Mouse (Mus musculus) neural tube, embryonic 11.5 days (tissue): ENCODE results near the gene Ppp1r21. TPM values are rescaled to one million over a fixed set of nuclear protein-coding genes. Genes with fewer than 3 reads are reported as not detected.

ENCODE experiments used
- ATAC-seq: fragments of 200-750 bp; cut with Nextera tagmentation; 2 replicates; pipeline ENCODE4 v1.8.0; 2017; ENCODE audit warnings: moderate number of reproducible peaks, mild to moderate bottlenecking, moderate TSS enrichment, moderate library complexity; ENCODE audit not compliant: insufficient read depth, low FRiP score, low TSS enrichment
- DNase-seq: peaks from one replicate; pipeline ENCODE4 v3.0.0-alpha.2; 2015; ENCODE audit warnings: low spot score
- H3K27ac ChIP-seq: fragments of 300-500 bp; sonication (generic); 2 replicates; pipeline ENCODE4 v1.5.1; 2014; ENCODE audit warnings: low read depth, mild to moderate bottlenecking, low read length
- H3K27me3 ChIP-seq: fragments of 300-500 bp; sonication (generic); 2 replicates; pipeline ENCODE4 v1.6.1; 2014; ENCODE audit warnings: mild to moderate bottlenecking, low read length, mixed read lengths; ENCODE audit not compliant: control insufficient read depth, insufficient read depth
- H3K36me3 ChIP-seq: fragments of 300-500 bp; sonication (generic); 2 replicates; pipeline ENCODE4 v1.6.1; 2014; ENCODE audit warnings: mild to moderate bottlenecking, low read length, moderate library complexity, mixed read lengths; ENCODE audit not compliant: control insufficient read depth, insufficient read depth
- H3K4me1 ChIP-seq: fragments of 300-500 bp; sonication (generic); 2 replicates; pipeline ENCODE4 v1.6.1; 2014; ENCODE audit warnings: low read length, mixed read lengths; ENCODE audit not compliant: control insufficient read depth, insufficient read depth
- H3K4me2 ChIP-seq: fragments of 300-500 bp; sonication (generic); 2 replicates; pipeline ENCODE4 v1.6.1; 2014; ENCODE audit warnings: low read depth, mild to moderate bottlenecking, moderate library complexity
- H3K4me3 ChIP-seq: fragments of 300-500 bp; sonication (generic); 2 replicates; pipeline ENCODE4 v1.5.1; 2014; ENCODE audit warnings: low read depth, low read length
- H3K9ac ChIP-seq: fragments of 300-500 bp; sonication (generic); 2 replicates; pipeline ENCODE4 v1.6.1; 2014; ENCODE audit warnings: mild to moderate bottlenecking, low read length
- H3K9me3 ChIP-seq: fragments of 300-500 bp; sonication (generic); 2 replicates; pipeline ENCODE4 v1.6.1; 2016; ENCODE audit warnings: low read length; ENCODE audit not compliant: control insufficient read depth
- WGBS: fragments of 180-500 bp; shearing (Covaris S2); extraction: QIAGEN DNeasy Blood & Tissue Kit; methylation state at CpG from one replicate; pipeline ENCODE4 v1.1.7; 2014; 5-methylcytosine and 5-hydroxymethylcytosine counted together
- polyA plus RNA-seq: library from polyadenylated mRNA; unstranded; fragments of >200 nt; fragmentation: Nextera tagmentation; extraction: Ambion mirVana; gene quantifications from 2 replicates; pipeline ENCODE4 v1.2.1, GENCODE M21; 2014

Ppp1r21 gene
- polyA plus RNA-seq, 1 experiment from 2014 or later = 29.3 TPM

GRCm38 (mm10) chr17:88569807-88570540 is 40.1 kb downstream of the Ppp1r21 start:
- peak; percentile 66 for ATAC-seq
- 63% methylated on average over 10 of the region's 10 CpGs for WGBS
- no peak for DNase-seq
- Histone ChIP-seq H3K4me2 (no peak overlapping the region), H3K36me3 (peaks cover under 1% of the 10 kb centered on the region), H3K9ac (no peak overlapping the region), H3K27me3 (no peaks in the 10 kb centered on the region), H3K27ac (no peak overlapping the region), H3K4me1 (peaks cover 4% of the 10 kb centered on the region; the same call in 1 of the 2 replicates), H3K9me3 (no peaks in the 10 kb centered on the region), H3K4me3 (no peak overlapping the region)

- Histone ChIP-seq H3K4me3 (no peak overlapping the region), H3K9me3 (no peaks in the 10 kb centered on the region), H3K27ac (no peak overlapping the region), H3K27me3 (no peaks in the 10 kb centered on the region), H3K4me1 (peaks cover 4% of the 10 kb centered on the region; the same call in 1 of the 2 replicates), H3K9ac (no peak overlapping the region), H3K36me3 (peaks cover 3% of the 10 kb centered on the region), H3K4me2 (no peak overlapping the region)
- ATAC-seq (0 out of 2 replicates have a peak, but pooled peaks have one; percentile 31), DNase-seq (no peak)
- WGBS = 69% methylated on average over 11 of the region's 11 CpGs
Observed at GRCm38 (mm10) chr17:88570784-88571183, 40.9 kb downstream of the Ppp1r21 start.

GRCm38 (mm10) chr17:88574811-88575210 is 44.9 kb downstream of the Ppp1r21 start:
- peaks cover 3% of the 10 kb centered on the region; the same call in 1 of the 2 replicates for H3K36me3 ChIP-seq
- no peak for DNase-seq
- peaks cover 4% of the 10 kb centered on the region; the same call in 1 of the 2 replicates for H3K4me1 ChIP-seq
- no peaks in the 10 kb centered on the region for H3K27me3 ChIP-seq
- no peak overlapping the region for H3K9ac ChIP-seq
- no peak overlapping the region for H3K4me3 ChIP-seq
- 63% methylated on average over 5 of the region's 5 CpGs for WGBS
- no peaks in the 10 kb centered on the region for H3K9me3 ChIP-seq
- no peak overlapping the region for H3K27ac ChIP-seq
- no peak for ATAC-seq
- no peak overlapping the region for H3K4me2 ChIP-seq

GRCm38 (mm10) chr17:88578522-88579242 is 48.8 kb downstream of the Ppp1r21 start:
- H3K4me1 ChIP-seq = no peaks in the 10 kb centered on the region
- no peaks in the 10 kb centered on the region for H3K9me3 ChIP-seq
- ATAC-seq (no peak), DNase-seq (no peak)
- no peak overlapping the region; the same call in 1 of the 2 replicates for H3K9ac ChIP-seq
- H3K4me3 ChIP-seq = no peak overlapping the region
- H3K27ac ChIP-seq = 0 out of 2 replicates have a peak overlapping the region, but pooled peaks have one; percentile 39
- H3K27me3 ChIP-seq = no peaks in the 10 kb centered on the region
- WGBS = 84% methylated on average over 20 of the region's 20 CpGs
- H3K36me3 ChIP-seq = peaks cover 3% of the 10 kb centered on the region; the same call in 1 of the 2 replicates
- H3K4me2 ChIP-seq = no peak overlapping the region

- Histone ChIP-seq H3K4me3 (no peak overlapping the region), H3K4me1 (no peaks in the 10 kb centered on the region), H3K9ac (no peak overlapping the region), H3K4me2 (no peak overlapping the region), H3K27ac (no peak overlapping the region), H3K9me3 (no peaks in the 10 kb centered on the region; the same call in 1 of the 2 replicates), H3K36me3 (peaks cover 5% of the 10 kb centered on the region), H3K27me3 (no peaks in the 10 kb centered on the region)
- ATAC-seq (no peak), DNase-seq (no peak)
- WGBS = 90% methylated on average over 6 of the region's 6 CpGs
Observed at GRCm38 (mm10) chr17:88580556-88580955, 50.6 kb downstream of the Ppp1r21 start.

- WGBS = 75% methylated on average over 6 of the region's 6 CpGs
- H3K9ac ChIP-seq = no peak overlapping the region
- no peaks in the 10 kb centered on the region for H3K4me1 ChIP-seq
- H3K4me3 ChIP-seq = no peak overlapping the region
- no peaks in the 10 kb centered on the region for H3K27me3 ChIP-seq
- H3K27ac ChIP-seq = no peak overlapping the region
- no peak for DNase-seq
- H3K36me3 ChIP-seq = peaks cover 7% of the 10 kb centered on the region
- no peak overlapping the region for H3K4me2 ChIP-seq
- H3K9me3 ChIP-seq = no peaks in the 10 kb centered on the region; the same call in 1 of the 2 replicates
- ATAC-seq = no peak
Observed at GRCm38 (mm10) chr17:88581511-88582021, 51.6 kb downstream of the Ppp1r21 start.

- no peak overlapping the region for H3K4me3 ChIP-seq
- H3K36me3 ChIP-seq = peaks cover 7% of the 10 kb centered on the region
- no peaks in the 10 kb centered on the region for H3K27me3 ChIP-seq
- H3K9ac ChIP-seq = no peak overlapping the region
- no peak overlapping the region for H3K4me2 ChIP-seq
- ATAC-seq (no peak), DNase-seq (no peak)
- WGBS = 80% methylated on average over 11 of the region's 11 CpGs
- H3K9me3 ChIP-seq = no peaks in the 10 kb centered on the region; the same call in 1 of the 2 replicates
- H3K4me1 ChIP-seq = no peaks in the 10 kb centered on the region
- H3K27ac ChIP-seq = no peak overlapping the region
Observed at GRCm38 (mm10) chr17:88582999-88583398, 53.1 kb downstream of the Ppp1r21 start.

GRCm38 (mm10) chr17:88583411-88583810 is 53.5 kb downstream of the Ppp1r21 start:
- ATAC-seq (no peak), DNase-seq (no peak)
- no peak overlapping the region for H3K4me3 ChIP-seq
- no peaks in the 10 kb centered on the region; the same call in 1 of the 2 replicates for H3K9me3 ChIP-seq
- no peak overlapping the region for H3K4me2 ChIP-seq
- H3K27me3 ChIP-seq = no peaks in the 10 kb centered on the region
- no peaks in the 10 kb centered on the region for H3K4me1 ChIP-seq
- H3K9ac ChIP-seq = no peak overlapping the region
- 63% methylated on average over 8 of the region's 8 CpGs for WGBS
- H3K36me3 ChIP-seq = peaks cover 7% of the 10 kb centered on the region
- no peak overlapping the region for H3K27ac ChIP-seq
